Mouse (Mus musculus): ENCODE results near the gene Snx13.

GRCm38 (mm10) chr12:35182675-35183074 is 135.7 kb downstream of the Snx13 start:
- TF ChIP-seq HCFC1 (IDR thresholded peaks at IDR 0.05; ENCODE audit: borderline replicate concordance, insufficient read depth, low read length) (no peak), ZC3H11A (IDR thresholded peaks at IDR 0.05; ENCODE audit: borderline replicate concordance, low read depth, low read length) (peak; percentile 85), ZNF384 (IDR thresholded peaks at IDR 0.05; ENCODE audit: low read depth, low read length) (no peak), CHD2 (IDR thresholded peaks at IDR 0.05; ENCODE audit: low read depth, low read length) (no peak)
